Mouse (Mus musculus) frontal cortex, postnatal 36 days (tissue): ENCODE measurements around the gene Gstk1.

Experiments
- DNase-seq, 2 experiments: peaks; one replicate each; pipeline ENCODE4 v3.0.0; 2022; ENCODE audit warnings: low spot score in 2 of 2

Gene Gstk1

GRCm38 (mm10) chr6:42265391-42266330, 19.9 kb downstream of the Gstk1 start:
- DNase-seq, result no peak

DNA sequence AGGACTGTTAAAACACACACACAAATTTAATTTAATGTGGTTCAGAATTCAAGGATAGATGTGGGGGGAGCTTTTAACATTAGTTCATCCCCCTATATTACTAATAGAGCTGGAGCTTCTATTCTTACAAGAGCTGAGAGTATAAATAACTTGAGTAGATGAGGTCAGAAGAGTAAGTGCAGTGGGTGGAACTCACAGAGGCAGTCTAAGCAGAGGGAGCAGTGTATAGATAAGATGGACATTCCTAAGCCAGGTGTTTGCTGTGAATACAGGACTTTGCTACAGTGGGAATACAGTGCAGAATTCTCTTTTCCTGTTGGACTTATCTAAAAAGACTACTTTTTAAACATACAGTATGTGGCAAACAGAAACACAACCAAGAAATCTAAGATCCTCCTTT, 25.1 kb downstream of the Gstk1 start:
- no peak for DNase-seq

GRCm38 (mm10) chr6:42276151-42276550, 30.4 kb downstream of the Gstk1 start:
- no peak for DNase-seq

GRCm38 (mm10) chr6:42282865-42283528, 37.3 kb downstream of the Gstk1 start:
- no peak for DNase-seq

DNA sequence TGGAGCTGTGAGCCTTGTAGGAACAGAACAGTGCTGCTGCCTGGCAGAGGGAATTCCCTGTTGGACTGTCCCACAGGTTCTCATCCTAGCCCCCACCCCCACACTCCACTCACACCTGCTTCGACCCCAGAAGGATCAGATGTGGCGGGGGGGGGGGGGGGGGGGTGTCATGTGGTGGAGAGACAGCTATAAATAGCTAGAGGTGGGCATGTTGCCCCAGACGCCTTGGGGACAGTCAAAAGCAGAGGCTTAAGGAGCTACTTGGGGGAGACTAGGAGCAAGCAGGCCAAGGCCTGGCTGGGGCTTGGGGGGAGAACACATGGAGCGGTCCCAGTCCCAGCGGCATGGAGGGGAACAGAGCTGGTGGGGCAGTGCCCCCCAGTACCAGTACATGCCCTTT, 40.7 kb downstream of the Gstk1 start, which contains the start of gene Clcn1:
Gene Clcn1, plus strand, starts transcription at position 238 of the 400 bp plus-strand sequence.
- no peak for DNase-seq

GRCm38 (mm10) chr6:42287562-42287961, 41.8 kb downstream of the Gstk1 start:
- no peak for DNase-seq

GRCm38 (mm10) chr6:42293327-42293726, 47.6 kb downstream of the Gstk1 start:
- no peak for DNase-seq

GRCm38 (mm10) chr6:42295549-42296094, 49.9 kb downstream of the Gstk1 start:
- no peak for DNase-seq

DNA sequence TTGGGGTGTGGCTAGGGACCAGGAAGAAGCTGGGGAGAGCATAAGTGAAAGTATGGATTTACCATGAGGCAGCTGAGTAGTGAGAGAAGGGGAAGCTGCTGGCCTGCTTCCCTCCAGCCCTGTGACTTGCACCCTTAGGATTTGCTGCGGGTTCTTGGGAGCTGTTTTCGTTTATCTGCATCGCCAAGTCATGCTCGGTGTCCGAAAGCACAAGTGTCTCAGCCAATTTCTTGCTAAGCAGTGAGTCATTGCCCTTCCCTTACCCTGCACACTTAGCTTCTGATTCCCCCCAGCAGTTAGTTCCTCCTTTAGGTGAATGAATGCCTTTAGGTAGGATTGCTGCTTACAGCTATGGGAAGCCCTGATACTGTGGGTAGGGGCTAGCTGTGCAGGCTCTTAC, 53.6 kb downstream of the Gstk1 start:
- DNase-seq, result no peak
